Mouse (Mus musculus): ENCODE measurements at regions not wholly inside any gene's neighbourhood (a gene's known extent, or its start where the extent isn't known, plus 50 kb on each side); places are given as distances from the start of the nearest gene placed in this dataset.

GRCm38 (mm10) chr1:63820614-63821270, 51.7 kb upstream of the 4933402D24Rik start:
- H3K27ac ChIP-seq (ENCODE audit: insufficient read depth, low read length), result no peak overlapping the region
- no peaks in the 10 kb centered on the region for H3K27me3 ChIP-seq (ENCODE audit: control insufficient read depth, insufficient read depth, low read length)
- DNase-seq, result no peak
- no peak overlapping the region for H3K4me3 ChIP-seq (replicated peaks; ENCODE audit: insufficient read depth, low read depth, low read length)
- 52% methylated on average over 4 of the region's 4 CpGs for WGBS
- no peak for TF ChIP-seq POLR2A (IDR thresholded peaks at IDR 0.05; ENCODE audit: borderline replicate concordance, insufficient read depth, low read length)
- TF ChIP-seq CTCF (IDR thresholded peaks at IDR 0.05; ENCODE audit: borderline replicate concordance, insufficient read depth, low read depth, low read length), result no peak
- no peaks in the 10 kb centered on the region for H3K4me1 ChIP-seq (ENCODE audit: control insufficient read depth, insufficient read depth, low read length)

GRCm38 (mm10) chr1:63819536-63820254, 50.6 kb upstream of the 4933402D24Rik start:
- Histone ChIP-seq H3K4me1 (ENCODE audit: control insufficient read depth, insufficient read depth, low read length) (no peaks in the 10 kb centered on the region), H3K4me3 (replicated peaks; ENCODE audit: insufficient read depth, low read depth, low read length) (no peak overlapping the region), H3K27ac (ENCODE audit: insufficient read depth, low read length) (no peak overlapping the region), H3K27me3 (ENCODE audit: control insufficient read depth, insufficient read depth, low read length) (no peaks in the 10 kb centered on the region)
- TF ChIP-seq POLR2A (IDR thresholded peaks at IDR 0.05; ENCODE audit: borderline replicate concordance, insufficient read depth, low read length), result no peak
- WGBS, result 51% methylated on average over 11 of the region's 11 CpGs
- DNase-seq, result no peak
